Mouse (Mus musculus) lung, embryonic 15.5 days (tissue): ENCODE measurements at regions not wholly inside any gene's neighbourhood (a gene's known extent, or its start where the extent isn't known, plus 50 kb on each side); places are given as distances from the start of the nearest gene placed in this dataset.

Experiments
- ATAC-seq: fragments of 200-750 bp; cut with Nextera tagmentation; 2 replicates; pipeline ENCODE4 v1.8.0; 2017; ENCODE audit warnings: moderate number of reproducible peaks, borderline replicate concordance; ENCODE audit not compliant: low FRiP score, low TSS enrichment; ENCODE audit errors: extremely low read depth
- H3K27ac ChIP-seq: fragments of 300-500 bp; sonication (generic); 2 replicates; pipeline ENCODE4 v1.5.1; 2015; ENCODE audit warnings: moderate library complexity, mild to moderate bottlenecking, inconsistent platforms
- H3K27me3 ChIP-seq: fragments of 300-500 bp; sonication (generic); 2 replicates; pipeline ENCODE4 v1.6.1; 2015; ENCODE audit warnings: inconsistent platforms
- H3K36me3 ChIP-seq: fragments of 300-500 bp; sonication (generic); 2 replicates; pipeline ENCODE4 v1.6.1; 2015; ENCODE audit warnings: inconsistent platforms
- H3K4me1 ChIP-seq: fragments of 300-500 bp; sonication (generic); 2 replicates; pipeline ENCODE4 v1.6.1; 2015; ENCODE audit warnings: inconsistent platforms
- H3K4me2 ChIP-seq: fragments of 300-500 bp; sonication (generic); 2 replicates; pipeline ENCODE4 v1.6.1; 2015; ENCODE audit warnings: inconsistent platforms, mild to moderate bottlenecking, moderate library complexity
- H3K4me3 ChIP-seq: fragments of 300-500 bp; sonication (generic); 2 replicates; pipeline ENCODE4 v1.5.1; 2015; ENCODE audit warnings: mild to moderate bottlenecking, inconsistent platforms
- H3K9ac ChIP-seq: fragments of 300-500 bp; sonication (generic); 2 replicates; pipeline ENCODE4 v1.6.1; 2015; ENCODE audit warnings: inconsistent platforms
- H3K9me3 ChIP-seq: fragments of 300-500 bp; sonication (generic); 2 replicates; pipeline ENCODE4 v1.6.1; 2016; ENCODE audit warnings: inconsistent platforms
- WGBS: fragments of 180-500 bp; shearing (Covaris S2); methylation state at CpG from one replicate; pipeline ENCODE4 v1.1.7; 2015; 5-methylcytosine and 5-hydroxymethylcytosine counted together

DNA sequence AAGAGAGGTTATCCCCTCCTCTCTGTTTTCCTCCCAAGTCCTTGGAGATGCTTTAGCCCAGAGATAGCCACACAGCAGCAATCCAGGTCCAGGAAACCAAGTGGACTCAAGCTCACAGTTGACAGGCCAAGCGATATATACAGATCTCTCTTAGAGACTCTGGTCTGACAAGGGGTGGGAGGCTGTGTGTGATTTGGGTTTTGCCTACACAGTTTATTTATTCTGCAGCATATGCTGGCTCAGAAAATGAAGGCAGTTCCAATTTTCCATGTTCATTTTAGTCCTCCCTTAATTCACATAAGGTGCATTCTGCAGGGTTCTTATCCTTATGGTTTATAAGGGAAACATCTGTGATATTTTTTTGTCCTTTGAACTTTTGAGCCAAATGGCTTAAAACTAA lies 595.0 kb upstream of the Apob start:
- no peak overlapping the region for H3K27ac ChIP-seq
- no peaks in the 10 kb centered on the region for H3K36me3 ChIP-seq
- H3K4me1 ChIP-seq, result no peaks in the 10 kb centered on the region
- ATAC-seq, result no peak
- H3K9ac ChIP-seq, result no peak overlapping the region
- H3K27me3 ChIP-seq, result no peaks in the 10 kb centered on the region
- H3K4me2 ChIP-seq, result no peak overlapping the region
- H3K4me3 ChIP-seq, result no peak overlapping the region
- no peaks in the 10 kb centered on the region for H3K9me3 ChIP-seq
- WGBS, result 83% methylated on average over 1 of the region's 1 CpGs

DNA sequence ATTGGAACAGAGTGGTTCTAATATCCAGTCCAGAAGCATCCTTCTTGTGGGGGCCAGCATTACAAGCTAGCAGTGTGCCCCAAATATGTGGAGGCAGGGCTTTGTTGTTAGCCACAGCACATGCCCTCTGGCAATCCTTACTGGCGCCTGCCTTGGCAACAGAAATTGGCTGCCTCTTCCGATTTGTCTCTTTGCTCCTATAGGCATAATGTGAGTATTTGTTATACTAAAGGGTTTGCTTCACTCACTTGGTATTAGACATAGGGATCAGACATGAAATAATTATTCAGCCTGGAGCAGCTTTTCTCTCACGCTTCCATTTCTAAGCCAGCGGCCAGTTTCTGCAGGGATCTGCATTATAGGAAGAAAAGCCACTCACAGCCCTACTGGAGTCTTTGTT lies 573.6 kb upstream of the Apob start:
- Histone ChIP-seq H3K27me3 (no peaks in the 10 kb centered on the region), H3K36me3 (no peaks in the 10 kb centered on the region), H3K9me3 (no peaks in the 10 kb centered on the region), H3K4me2 (no peak overlapping the region), H3K4me1 (no peaks in the 10 kb centered on the region), H3K4me3 (no peak overlapping the region), H3K27ac (no peak overlapping the region), H3K9ac (no peak overlapping the region)
- ATAC-seq, result no peak
- 81% methylated on average over 4 of the region's 4 CpGs for WGBS

DNA sequence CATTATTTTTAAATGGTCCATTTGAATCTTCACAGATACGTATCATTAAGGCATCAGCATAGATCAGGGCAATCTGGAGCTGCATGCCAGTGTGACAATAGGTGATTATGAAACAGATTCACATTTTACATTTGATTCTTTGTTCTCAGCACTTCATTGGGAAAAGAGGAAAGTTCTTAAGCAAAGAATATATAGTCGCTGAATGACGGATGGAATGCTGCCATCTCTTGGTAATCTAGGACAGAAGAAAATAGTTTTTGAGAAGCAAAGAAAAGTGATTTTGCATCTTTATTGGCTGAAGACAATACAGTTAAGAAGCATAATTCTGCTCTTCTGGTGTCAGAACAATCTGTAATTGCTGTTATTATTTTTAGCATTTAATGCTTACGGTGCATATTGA lies 565.6 kb upstream of the Apob start:
- WGBS, result 87% methylated on average over 4 of the region's 4 CpGs
- no peaks in the 10 kb centered on the region for H3K4me1 ChIP-seq

DNA sequence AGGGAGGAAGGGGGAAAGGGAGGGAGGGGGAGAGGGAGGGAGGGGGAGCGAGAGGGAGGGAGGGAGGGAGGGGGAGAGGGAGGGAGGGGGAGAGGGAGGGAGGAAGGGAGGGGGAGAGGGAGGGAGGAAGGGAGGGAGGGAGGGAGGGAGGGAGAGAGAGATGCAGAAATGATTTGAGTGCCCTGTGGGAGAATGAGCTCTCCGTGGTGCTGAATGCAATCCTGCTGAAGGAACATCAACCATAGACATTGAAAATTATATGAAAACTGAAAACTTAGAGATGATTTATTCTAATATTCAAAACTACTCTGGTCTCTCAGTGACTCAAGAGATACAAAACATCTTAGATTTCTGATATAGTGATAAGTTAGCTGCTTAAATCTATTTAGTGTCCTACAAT lies 557.2 kb upstream of the Apob start:
- Histone ChIP-seq H3K27ac (no peak overlapping the region), H3K9ac (no peak overlapping the region), H3K9me3 (no peaks in the 10 kb centered on the region), H3K36me3 (no peaks in the 10 kb centered on the region), H3K4me2 (no peak overlapping the region), H3K4me1 (no peaks in the 10 kb centered on the region), H3K27me3 (no peaks in the 10 kb centered on the region), H3K4me3 (no peak overlapping the region)
- no peak for ATAC-seq
- 26% methylated on average over 1 of the region's 2 CpGs for WGBS

More for the DNA sequence above, 565.6 kb upstream of the Apob start:
- no peaks in the 10 kb centered on the region for H3K27me3 ChIP-seq
- no peak overlapping the region for H3K4me2 ChIP-seq
- no peak overlapping the region for H3K9ac ChIP-seq
- no peaks in the 10 kb centered on the region for H3K36me3 ChIP-seq
- no peaks in the 10 kb centered on the region for H3K9me3 ChIP-seq
- ATAC-seq, result no peak
- H3K27ac ChIP-seq, result no peak overlapping the region
- no peak overlapping the region for H3K4me3 ChIP-seq

DNA sequence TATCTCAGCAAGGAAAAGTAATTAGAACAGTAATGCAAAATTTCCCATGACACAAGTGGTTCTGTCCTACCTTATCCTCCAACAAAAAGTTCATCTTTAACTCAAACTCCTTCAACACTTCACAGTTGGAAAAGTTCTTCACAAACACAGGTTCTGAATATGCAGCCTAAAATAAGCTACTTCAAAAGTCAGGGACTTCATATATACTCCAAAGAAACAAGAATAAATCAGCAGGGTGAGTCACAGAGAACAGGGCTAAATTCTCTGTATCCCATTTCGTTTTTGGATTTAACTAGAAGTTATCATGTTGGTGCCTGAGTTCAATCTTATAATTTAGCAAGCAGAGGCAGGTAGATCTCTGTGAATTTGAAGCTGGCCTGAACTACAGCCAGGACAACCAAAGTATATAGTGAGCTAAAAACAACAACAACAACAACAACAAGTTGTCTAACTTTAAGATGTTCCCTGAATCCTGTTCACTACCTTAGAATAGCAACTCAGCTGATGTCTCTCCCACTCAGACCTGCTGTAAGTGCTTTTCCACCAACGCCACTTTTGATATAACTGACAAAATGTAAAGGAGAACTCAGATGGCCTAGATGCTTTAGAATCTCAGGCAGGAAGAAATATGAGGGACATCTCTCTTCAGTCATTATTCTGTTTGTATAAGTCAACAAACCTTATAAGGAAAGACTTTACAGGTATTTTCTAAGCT lies 555.5 kb upstream of the Apob start:
- H3K27ac ChIP-seq, result no peak overlapping the region
- WGBS, result 40% methylated on average over 2 of the region's 2 CpGs
- no peaks in the 10 kb centered on the region for H3K4me1 ChIP-seq
- no peak overlapping the region for H3K4me2 ChIP-seq
- no peak overlapping the region for H3K4me3 ChIP-seq
- H3K27me3 ChIP-seq, result no peaks in the 10 kb centered on the region
- ATAC-seq, result no peak
- H3K9ac ChIP-seq, result no peak overlapping the region
- H3K36me3 ChIP-seq, result no peaks in the 10 kb centered on the region
- H3K9me3 ChIP-seq, result no peaks in the 10 kb centered on the region

DNA sequence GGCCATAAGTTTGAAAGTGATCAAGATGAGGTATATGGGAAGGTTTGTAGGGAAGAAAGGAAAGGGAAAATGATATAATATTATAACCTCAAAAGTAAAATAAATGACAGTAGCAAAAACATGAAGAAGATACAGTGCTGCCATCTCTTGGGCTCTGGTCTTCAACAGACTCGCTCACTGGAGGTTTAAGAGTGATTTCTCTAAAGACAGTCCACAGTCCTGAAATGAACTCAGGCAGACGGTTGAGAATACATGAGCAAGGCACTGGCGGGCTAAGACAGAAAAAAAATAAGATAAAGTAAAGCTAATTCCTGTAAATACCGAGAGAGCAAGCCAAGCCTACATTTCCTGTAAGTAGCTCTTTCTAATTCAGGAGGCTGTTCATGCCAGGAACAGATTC lies 546.5 kb upstream of the Apob start:
- no peak overlapping the region for H3K9ac ChIP-seq
- H3K4me3 ChIP-seq, result no peak overlapping the region
- WGBS, result 54% methylated on average over 4 of the region's 4 CpGs
- ATAC-seq, result no peak
- H3K27ac ChIP-seq, result no peak overlapping the region
- H3K4me1 ChIP-seq, result no peaks in the 10 kb centered on the region
- no peaks in the 10 kb centered on the region for H3K9me3 ChIP-seq
- no peaks in the 10 kb centered on the region for H3K36me3 ChIP-seq
- H3K27me3 ChIP-seq, result no peaks in the 10 kb centered on the region
- H3K4me2 ChIP-seq, result no peak overlapping the region

DNA sequence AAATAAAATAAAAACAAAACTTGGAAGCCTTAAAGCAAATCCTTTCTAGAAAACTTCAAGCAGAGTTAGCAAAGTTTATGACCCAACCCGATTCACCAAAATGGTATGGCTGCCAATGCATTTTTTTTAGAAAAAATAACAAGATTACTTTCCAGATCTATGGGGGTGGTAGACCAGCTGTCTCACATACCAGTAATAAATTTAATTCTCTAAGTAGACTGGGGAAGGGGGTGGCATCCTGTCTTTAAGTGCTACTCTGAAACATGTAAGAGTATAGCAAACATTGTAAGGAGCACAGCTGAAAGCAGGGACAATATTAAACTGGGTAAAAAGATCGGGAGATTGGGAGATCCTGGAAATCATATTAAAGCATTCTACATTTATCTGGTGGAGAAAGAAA lies 532.2 kb upstream of the Apob start:
- no peak for ATAC-seq
- H3K9ac ChIP-seq, result no peak overlapping the region
- H3K4me1 ChIP-seq, result no peaks in the 10 kb centered on the region
- no peaks in the 10 kb centered on the region for H3K9me3 ChIP-seq
- no peak overlapping the region for H3K4me2 ChIP-seq
- H3K36me3 ChIP-seq, result no peaks in the 10 kb centered on the region
- no peak overlapping the region for H3K4me3 ChIP-seq
- 73% methylated on average over 2 of the region's 2 CpGs for whole genome bisulfite sequencing
- no peak overlapping the region for H3K27ac ChIP-seq
- no peaks in the 10 kb centered on the region for H3K27me3 ChIP-seq

DNA sequence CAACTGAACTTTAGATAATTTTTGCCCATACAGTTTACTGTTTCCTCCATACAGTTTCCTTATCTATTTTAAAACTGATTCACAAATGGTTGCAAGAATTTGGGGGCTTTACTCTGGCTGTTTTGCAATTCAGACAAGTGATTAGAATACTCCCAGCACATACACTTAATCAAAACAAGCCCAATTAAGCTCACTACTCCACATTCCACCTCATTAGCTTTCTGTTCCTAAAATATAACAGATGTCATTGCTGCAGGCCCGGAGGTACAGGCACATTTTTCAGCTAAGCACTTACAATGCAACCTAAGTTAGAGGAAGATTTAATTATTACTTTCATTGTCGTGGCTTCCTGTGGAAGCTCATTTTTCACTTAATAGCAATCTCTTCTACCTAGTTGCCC lies 526.9 kb upstream of the Apob start:
- 33% methylated on average over 2 of the region's 2 CpGs for WGBS
- no peaks in the 10 kb centered on the region for H3K4me1 ChIP-seq
- no peaks in the 10 kb centered on the region for H3K27me3 ChIP-seq
- H3K4me2 ChIP-seq, result no peak overlapping the region
- no peaks in the 10 kb centered on the region for H3K36me3 ChIP-seq
- H3K27ac ChIP-seq, result no peak overlapping the region
- no peak overlapping the region for H3K4me3 ChIP-seq
- no peak for ATAC-seq
- no peaks in the 10 kb centered on the region for H3K9me3 ChIP-seq
- no peak overlapping the region for H3K9ac ChIP-seq

DNA sequence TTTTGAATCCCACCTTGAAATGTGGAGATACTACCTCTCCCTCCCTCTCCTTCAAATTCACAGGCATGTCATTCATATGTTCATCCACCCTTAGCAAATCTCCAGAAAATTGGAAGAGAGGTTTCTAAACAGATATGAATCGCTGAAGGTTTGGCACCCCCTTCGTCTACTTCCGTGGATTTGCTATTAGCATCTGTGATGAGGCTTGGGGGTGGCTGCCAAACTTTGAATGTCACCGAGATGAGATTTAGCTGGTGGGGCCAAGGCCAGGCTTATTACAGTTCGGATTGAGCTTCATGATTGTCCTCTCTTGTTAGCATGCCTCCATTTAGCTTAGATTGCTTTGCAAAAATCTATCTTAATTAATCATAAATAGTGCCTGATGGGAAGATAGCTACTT lies 520.4 kb upstream of the Apob start:
- Histone ChIP-seq H3K4me3 (no peak overlapping the region), H3K4me1 (no peaks in the 10 kb centered on the region), H3K4me2 (no peak overlapping the region), H3K27ac (no peak overlapping the region), H3K9ac (no peak overlapping the region), H3K27me3 (no peaks in the 10 kb centered on the region), H3K36me3 (no peaks in the 10 kb centered on the region), H3K9me3 (no peaks in the 10 kb centered on the region)
- no peak for ATAC-seq
- 76% methylated on average over 5 of the region's 5 CpGs for WGBS

DNA sequence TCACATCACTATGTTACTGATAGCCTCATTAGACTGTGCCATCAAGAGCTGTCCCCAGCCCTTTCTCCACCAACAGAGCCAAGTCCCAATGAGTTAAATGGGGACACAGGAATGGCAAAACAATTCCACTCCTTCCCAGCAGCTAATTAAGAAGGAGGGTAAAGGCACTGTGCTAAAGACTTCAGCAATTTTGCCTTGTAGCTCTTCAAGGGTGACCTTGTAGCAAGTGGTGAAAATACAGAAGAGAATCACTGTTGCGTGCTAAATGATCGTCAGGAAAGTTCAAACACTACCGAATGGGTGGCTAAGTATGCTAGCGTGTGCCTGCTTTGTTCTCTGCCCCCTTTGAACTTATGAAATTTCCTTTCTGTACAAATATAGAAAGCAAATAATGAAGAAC lies 519.9 kb upstream of the Apob start:
- Histone ChIP-seq H3K4me1 (no peaks in the 10 kb centered on the region), H3K27ac (no peak overlapping the region), H3K4me3 (no peak overlapping the region), H3K9ac (no peak overlapping the region), H3K4me2 (no peak overlapping the region), H3K9me3 (no peaks in the 10 kb centered on the region), H3K27me3 (no peaks in the 10 kb centered on the region), H3K36me3 (no peaks in the 10 kb centered on the region)
- 61% methylated on average over 4 of the region's 4 CpGs for WGBS
- no peak for ATAC-seq

DNA sequence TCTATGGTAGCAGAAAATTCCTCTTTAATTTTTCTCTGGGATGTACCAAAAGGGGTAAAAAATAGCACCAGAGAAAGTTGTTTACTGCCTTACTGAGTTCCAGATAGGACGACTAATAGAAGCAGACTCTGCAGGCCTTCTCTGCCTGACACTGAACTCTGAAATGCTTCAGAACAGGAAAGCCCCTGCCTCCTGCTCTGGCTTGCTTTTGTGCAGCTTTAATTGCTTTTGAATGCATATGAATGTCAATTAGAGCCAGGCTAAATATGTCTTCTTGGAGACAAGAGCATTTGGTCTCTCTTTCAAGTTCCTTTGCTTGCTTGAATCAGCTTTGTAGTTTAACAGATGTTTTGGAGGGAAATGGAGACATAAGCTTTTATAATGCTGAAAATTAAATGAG lies 512.5 kb upstream of the Apob start:
- Histone ChIP-seq H3K36me3 (no peaks in the 10 kb centered on the region), H3K4me3 (no peak overlapping the region), H3K27ac (no peak overlapping the region), H3K4me2 (no peak overlapping the region), H3K27me3 (no peaks in the 10 kb centered on the region), H3K4me1 (no peaks in the 10 kb centered on the region), H3K9me3 (no peaks in the 10 kb centered on the region), H3K9ac (no peak overlapping the region)
- no peak for ATAC-seq
- 30% methylated on average over 1 of the region's 1 CpGs for WGBS

DNA sequence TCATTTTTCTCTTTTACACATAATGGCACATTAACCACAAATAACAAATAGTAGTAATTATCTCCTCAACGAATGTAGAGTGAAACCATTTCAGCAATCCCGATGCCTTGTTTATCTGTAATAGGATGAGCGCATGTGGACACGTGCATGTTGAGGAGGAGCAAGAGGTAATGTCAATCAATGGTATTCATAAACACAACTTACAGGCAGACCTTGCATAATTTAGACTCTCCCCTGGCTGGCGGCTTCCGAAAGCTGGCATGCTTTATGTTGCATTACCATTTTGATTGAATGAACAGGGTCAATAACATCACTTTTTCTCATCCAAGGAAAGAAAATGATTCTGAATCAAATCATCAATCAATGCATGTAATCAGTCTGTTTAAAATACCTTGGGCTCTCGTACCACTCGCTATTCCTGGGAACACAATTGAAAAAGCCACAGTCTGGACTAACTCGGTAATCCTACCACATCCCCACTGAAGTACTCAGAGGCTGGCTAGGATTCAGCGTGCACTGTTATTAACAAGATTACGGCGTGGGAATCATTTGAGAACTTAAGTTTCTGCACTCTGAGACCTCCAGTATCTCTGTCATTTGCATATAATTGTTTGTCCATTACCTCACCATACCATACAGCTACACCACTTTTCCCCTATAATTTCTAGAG lies 464.7 kb upstream of the Apob start:
- 83% methylated on average over 12 of the region's 12 CpGs for WGBS
- H3K36me3 ChIP-seq, result no peaks in the 10 kb centered on the region
- no peak overlapping the region for H3K4me3 ChIP-seq
- no peak overlapping the region for H3K9ac ChIP-seq
- no peaks in the 10 kb centered on the region for H3K27me3 ChIP-seq
- no peaks in the 10 kb centered on the region for H3K4me1 ChIP-seq
- no peak overlapping the region for H3K27ac ChIP-seq
- ATAC-seq, result no peak
- no peaks in the 10 kb centered on the region for H3K9me3 ChIP-seq
- H3K4me2 ChIP-seq, result no peak overlapping the region

DNA sequence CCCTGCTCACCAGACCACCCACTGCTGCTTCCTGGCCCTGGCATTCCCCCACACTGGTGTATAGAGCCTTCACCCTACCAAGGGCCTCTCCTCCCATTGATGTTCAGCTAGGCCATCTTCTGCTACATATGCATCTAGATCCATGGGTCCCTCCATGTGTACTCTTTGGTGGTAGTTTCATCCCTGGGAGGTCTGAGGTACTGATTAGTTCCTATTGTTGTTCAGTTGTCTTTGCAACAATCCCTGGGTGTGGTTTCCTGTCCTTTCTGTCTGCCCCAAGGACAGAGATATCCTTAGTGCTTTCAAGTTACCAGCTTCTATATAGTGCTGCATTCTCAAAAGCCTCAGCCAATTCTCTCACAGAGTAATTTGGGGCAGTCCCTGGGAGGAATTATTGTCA lies 440.1 kb upstream of the Apob start:
- no peak overlapping the region for H3K4me3 ChIP-seq
- H3K27me3 ChIP-seq, result no peaks in the 10 kb centered on the region
- H3K9ac ChIP-seq, result no peak overlapping the region
- H3K36me3 ChIP-seq, result no peaks in the 10 kb centered on the region
- H3K9me3 ChIP-seq, result no peaks in the 10 kb centered on the region
- H3K4me2 ChIP-seq, result no peak overlapping the region
- no peaks in the 10 kb centered on the region for H3K4me1 ChIP-seq
- ATAC-seq, result no peak
- no peak overlapping the region for H3K27ac ChIP-seq
